Mouse (Mus musculus) c-Kit-negative CD71-positive TER-119-positive erythroid progenitor cells, embryonic 14.5 days (primary cell): ENCODE results near the gene Kif17.

Experiments
- DNase-seq: peaks from one replicate; pipeline ENCODE4 v3.0.0-alpha.2; 2013; ENCODE audit warnings: low read depth, low spot score

The Kif17 gene

DNA sequence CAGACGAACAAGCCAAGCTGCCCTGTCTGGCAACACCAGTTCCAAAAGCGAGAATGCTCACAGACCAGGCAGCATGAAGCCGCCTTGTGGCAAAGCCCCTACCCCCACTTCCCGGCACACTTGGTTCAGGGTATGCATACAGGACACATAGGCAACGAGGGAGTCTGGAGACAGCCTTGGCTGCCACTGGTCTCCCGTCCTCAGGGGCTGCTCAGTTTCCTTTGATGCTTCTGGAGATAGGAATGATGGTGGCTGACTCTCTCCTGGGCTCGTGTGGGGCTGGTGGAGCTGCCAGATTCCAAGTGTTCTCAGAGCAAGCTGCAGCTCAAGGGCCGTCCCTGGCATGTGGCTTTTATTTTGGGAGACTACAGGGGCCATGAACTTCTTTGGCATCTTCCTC lies 91.2 kb downstream of the Kif17 start:
- no peak for DNase-seq

DNA sequence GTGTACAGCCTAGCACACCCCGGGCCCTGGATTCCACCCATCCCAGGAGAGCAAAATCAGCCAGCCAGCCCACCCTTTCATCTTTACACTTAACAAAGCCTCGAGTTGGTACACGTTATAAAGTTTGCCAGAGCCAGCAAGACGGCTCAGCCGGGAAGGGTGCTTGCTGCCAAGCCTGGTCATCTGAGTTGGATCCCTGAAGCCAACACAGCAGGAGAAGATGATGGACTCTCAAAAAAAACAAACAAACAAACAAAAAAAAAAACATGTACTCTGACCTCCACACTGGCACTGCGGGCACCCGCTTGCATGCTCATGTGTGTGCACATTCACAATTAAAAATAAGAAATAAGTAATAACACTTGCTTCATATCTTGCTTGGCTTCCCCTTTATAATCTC lies 91.8 kb downstream of the Kif17 start:
- DNase-seq, result no peak

DNA sequence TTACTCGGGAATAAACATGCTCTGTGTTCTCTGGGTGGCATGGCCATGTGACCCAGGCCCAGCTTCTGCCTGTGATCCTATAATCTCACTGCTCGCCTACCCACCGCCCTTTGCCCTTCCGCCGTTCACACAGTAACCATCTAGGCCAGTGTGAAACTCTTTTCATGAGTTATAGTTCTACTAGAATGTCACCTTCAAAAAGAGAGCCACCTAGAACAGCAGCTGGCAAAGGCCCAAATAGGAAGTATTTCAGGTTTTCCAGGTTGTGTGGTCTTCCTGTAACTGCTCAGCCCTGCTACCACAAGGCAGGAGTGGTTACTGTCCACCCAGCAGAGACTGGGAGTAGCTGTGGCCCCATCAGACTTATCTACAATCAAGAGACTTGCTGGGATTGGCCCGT lies 92.5 kb downstream of the Kif17 start:
- DNase-seq, result no peak

DNA sequence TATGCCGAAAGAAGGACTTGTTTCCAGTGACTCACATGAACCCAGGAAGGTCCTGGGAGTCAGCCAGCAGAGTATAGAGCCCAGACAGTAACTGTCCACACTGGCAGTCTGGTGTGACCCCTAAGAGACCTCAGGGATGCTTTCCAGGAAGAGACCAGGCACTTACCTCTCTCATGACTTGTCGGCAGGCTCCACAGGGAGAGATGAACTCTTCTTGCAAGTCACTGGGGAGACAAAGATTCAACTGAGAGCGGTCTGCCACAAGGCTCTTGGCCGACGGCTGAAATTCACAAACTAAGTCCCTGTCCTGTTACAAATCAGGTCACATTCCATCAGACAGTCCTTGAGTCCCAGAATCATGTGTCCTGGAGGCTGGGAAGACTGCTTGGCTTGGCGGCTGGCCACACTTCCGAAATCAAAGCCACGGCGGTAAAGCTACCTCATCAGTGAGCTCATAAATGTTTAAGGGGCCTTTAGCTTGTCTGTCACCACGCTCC lies 93.2 kb downstream of the Kif17 start:
- DNase-seq, result no peak

DNA sequence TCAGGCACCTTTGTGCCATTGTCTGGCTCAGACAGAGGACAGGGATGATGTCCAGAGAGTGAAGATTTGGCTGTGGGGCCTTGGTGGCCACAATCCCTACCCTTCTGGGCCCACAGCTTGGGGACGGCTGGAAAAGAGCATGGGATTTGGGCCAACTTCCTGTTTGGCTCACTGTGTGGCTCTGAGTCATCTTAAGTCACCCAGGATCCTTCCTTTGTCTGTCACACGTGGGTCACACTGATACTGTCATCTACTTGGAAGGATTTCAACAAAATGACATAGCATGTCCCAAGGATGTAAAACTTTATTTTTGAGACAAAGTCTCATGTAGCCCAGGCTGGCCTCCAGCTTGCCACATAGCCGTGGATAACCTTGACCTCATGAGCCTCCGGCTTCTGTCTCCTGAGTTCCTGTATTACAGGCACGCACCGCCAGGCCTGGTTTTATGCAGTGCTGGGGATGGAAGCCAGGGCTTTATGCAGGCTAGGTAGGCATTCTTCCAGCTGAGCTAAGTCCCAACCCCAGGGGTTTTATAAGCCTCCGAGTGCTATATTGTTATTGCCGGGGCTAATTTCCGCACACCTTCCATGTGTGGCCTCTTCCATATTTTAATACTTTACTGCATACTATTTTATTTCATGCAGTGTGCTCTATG lies 94.8 kb downstream of the Kif17 start:
- no peak for DNase-seq

DNA sequence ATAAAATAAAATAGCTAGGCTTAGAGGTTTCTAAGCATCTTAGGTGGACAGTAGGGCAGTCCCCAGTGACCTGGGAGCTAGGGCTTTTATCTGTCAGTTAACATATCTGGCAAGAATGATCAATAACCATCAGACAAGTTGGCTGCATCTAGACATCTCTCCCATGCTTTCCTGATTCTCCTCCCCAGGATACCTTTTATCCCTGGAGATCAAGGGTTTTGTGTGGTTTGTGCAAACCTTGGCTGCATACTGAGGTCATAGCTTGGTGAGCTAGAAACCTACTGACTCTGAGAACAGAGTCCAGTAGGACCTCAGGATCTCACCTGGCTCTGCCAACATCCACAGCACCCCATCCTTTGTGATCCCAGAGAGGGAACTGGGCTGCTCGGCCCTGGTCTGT lies 97.0 kb downstream of the Kif17 start:
- no peak for DNase-seq

DNA sequence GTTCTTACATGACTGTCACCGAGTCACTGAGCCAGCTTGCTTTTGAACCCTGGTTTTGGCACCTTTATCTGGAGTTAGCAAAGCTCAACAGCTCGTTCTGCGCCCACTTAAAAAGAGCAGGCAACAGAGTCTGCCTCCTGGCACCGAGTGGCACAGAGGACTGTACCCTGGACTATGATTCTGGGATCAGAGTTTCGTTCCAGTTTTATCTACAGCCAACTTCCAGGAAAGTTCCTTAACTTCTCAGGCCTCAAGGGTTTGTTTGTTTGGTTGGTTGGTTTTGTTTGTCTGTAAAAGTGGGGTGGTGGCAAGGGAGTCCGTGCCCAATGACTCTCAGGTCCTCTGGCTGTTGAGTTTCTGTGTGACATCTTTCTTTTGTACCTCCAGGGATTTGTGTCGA lies 98.5 kb downstream of the Kif17 start:
- no peak for DNase-seq
